In genomic region chr4:130539053-130539452, GRCm38 (mm10) we compare ENCODE assay signal across 16 mouse cellular contexts. TPM values are rescaled to one million over a fixed set of nuclear protein-coding genes. Genes with fewer than 3 reads are reported as not detected.
"Had no signal": no experiment of that assay in that cellular context is flagged by ENCODE, and none has a peak within 500 bp of the region (broad histone marks: within the 10 kb centered on the region; RNA-seq: fewer than 3 reads in every experiment).

No protein-coding gene starts in this region.

- H3K9me3 ChIP-seq: limb, embryonic 12.5 days; lung, embryonic 15.5 days had no signal

- H3K4me3 ChIP-seq: limb, embryonic 12.5 days; liver, embryonic 13.5 days; lung, embryonic 15.5 days; megakaryocyte, embryonic 14.5 days; midbrain, embryonic 12.5 days; myocyte had no signal

- ATAC-seq: liver, postnatal 0 days had no signal

- H3K9ac ChIP-seq: limb, embryonic 12.5 days; liver, embryonic 13.5 days; liver, postnatal 0 days; lung, embryonic 15.5 days; midbrain, embryonic 12.5 days had no signal

- H3K27me3 ChIP-seq: limb, embryonic 12.5 days; liver, embryonic 13.5 days; lung, embryonic 15.5 days; midbrain, embryonic 12.5 days had no signal

- DNase-seq: kidney, postnatal 10 days; kidney, postnatal 4 days; liver; liver, embryonic 13.5 days; liver, postnatal 0 days; lung, postnatal 14 days; right cerebral cortex, postnatal 4 days; spleen, adult 18-20 months; thymus, adult 18-20 months; thymus, postnatal 14 days had no signal

- H3K4me1 ChIP-seq: limb, embryonic 12.5 days; liver, embryonic 13.5 days; lung, embryonic 15.5 days had no signal

- H3K36me3 ChIP-seq: liver, embryonic 13.5 days; lung, embryonic 15.5 days had no signal

- H3K4me2 ChIP-seq: limb, embryonic 12.5 days; liver, embryonic 13.5 days; lung, embryonic 15.5 days; midbrain, embryonic 12.5 days had no signal

- H3K27ac ChIP-seq: limb, embryonic 12.5 days; liver, embryonic 13.5 days; lung, embryonic 15.5 days; macrophage; midbrain, embryonic 12.5 days had no signal

RNA-seq across cellular contexts. Expression of gene Nkain1, which starts 34.9 kb away (rescaled TPM):
- polyA plus RNA-seq: liver, embryonic 13.5 days; liver, postnatal 0 days had no signal
